In genomic region chr19:60310591-60310990, GRCm38 (mm10) we compare ENCODE assay signal across 8 mouse cellular contexts.
DNase-seq lines count a peak whose midpoint lies in the region.
"Had no signal": no experiment of that assay in that cellular context is flagged by ENCODE, and none has a peak within 500 bp of the region (broad histone marks: within the 10 kb centered on the region; RNA-seq: fewer than 3 reads in every experiment).

No protein-coding gene starts in this region.

- 28% methylated on average over 4 of the region's 4 CpGs for WGBS in embryonic facial prominence, embryonic 10.5 days

- intact Hi-C loops in heart, postnatal 10 days (cut with DNase I), result loop anchor here (1.0 to 10.0 kb wide), 4 partner anchors 168 to 896 kb away; no protein-coding TSS in a partner anchor

- H3K4me1 ChIP-seq in embryonic facial prominence, embryonic 10.5 days, result no peaks in the 10 kb centered on the region
- H3K4me1 ChIP-seq: megakaryocyte, embryonic 14.5 days had no signal

- peak; percentile 46 for DNase-seq in MEL-GATA-1-ER (ENCODE audit: extremely low read depth, low read depth)
- peak; percentile 71 to 72 for DNase-seq in adrenal gland, postnatal 36 days
- DNase-seq in embryonic facial prominence, embryonic 10.5 days (ENCODE audit: low spot score), result peak; percentile 79
- peak; percentile 63 to 81 for DNase-seq in heart, postnatal 10 days
- peak; percentile 65 to 92 for DNase-seq in layer of hippocampus, postnatal 25 days (ENCODE audit: extremely low spot score in 1 of 2, low spot score in 1 of 2)
- peak; percentile 84 for DNase-seq in mesoderm, embryonic 11.5 days (ENCODE audit: low read depth, low spot score)
- peak; percentile 40 to 73 for DNase-seq in spleen, adult 18-20 months

- no peaks in the 10 kb centered on the region for H3K27me3 ChIP-seq in embryonic facial prominence, embryonic 10.5 days (replicated peaks; ENCODE audit: low read depth, poor library complexity, severe bottlenecking)
- H3K27me3 ChIP-seq: megakaryocyte, embryonic 14.5 days had no signal

- no peak overlapping the region for H3K4me3 ChIP-seq in embryonic facial prominence, embryonic 10.5 days
- H3K4me3 ChIP-seq: megakaryocyte, embryonic 14.5 days had no signal

- H3K27ac ChIP-seq in embryonic facial prominence, embryonic 10.5 days (replicated peaks), result no peak overlapping the region

- H3K36me3 ChIP-seq in embryonic facial prominence, embryonic 10.5 days (replicated peaks), result no peaks in the 10 kb centered on the region

- H3K9me3 ChIP-seq in embryonic facial prominence, embryonic 10.5 days, result no peaks in the 10 kb centered on the region
- H3K9me3 ChIP-seq: megakaryocyte, embryonic 14.5 days had no signal
